Mouse (Mus musculus) A20 (cell line): ENCODE results near the gene Nubp2.
A peak's percentile ranks its signal among the peaks of the same experiment; 100 is the strongest.

ENCODE experiments used
- DNase-seq: peaks from one replicate; pipeline ENCODE4 v3.0.0-alpha.2; 2011; ENCODE audit warnings: low read depth, low spot score

Gene Nubp2

GRCm38 (mm10) chr17:24861785-24862184 is 24.4 kb downstream of the Nubp2 start:
- no peak for DNase-seq

GRCm38 (mm10) chr17:24860076-24860475 is 26.1 kb downstream of the Nubp2 start:
- DNase-seq, result no peak

- DNase-seq, result no peak
Measured at GRCm38 (mm10) chr17:24858967-24859366, 27.2 kb downstream of the Nubp2 start.

- no peak for DNase-seq
Measured at GRCm38 (mm10) chr17:24857831-24858470, 28.2 kb downstream of the Nubp2 start.

- no peak for DNase-seq
Measured at GRCm38 (mm10) chr17:24856589-24856988, 29.6 kb downstream of the Nubp2 start.

GRCm38 (mm10) chr17:24855838-24856464 is 30.2 kb downstream of the Nubp2 start:
- DNase-seq, result no peak

GRCm38 (mm10) chr17:24851381-24852125 is 34.6 kb downstream of the Nubp2 start:
- DNase-seq, result peak; percentile 13

- DNase-seq, result no peak
Measured at GRCm38 (mm10) chr17:24850773-24851127, 35.4 kb downstream of the Nubp2 start.

GRCm38 (mm10) chr17:24850065-24850772 is 35.9 kb downstream of the Nubp2 start, which contains the start of gene Fahd1:
Fahd1 (minus strand) TSS chr17:24850364.
- DNase-seq, result peak; percentile 99

DNA sequence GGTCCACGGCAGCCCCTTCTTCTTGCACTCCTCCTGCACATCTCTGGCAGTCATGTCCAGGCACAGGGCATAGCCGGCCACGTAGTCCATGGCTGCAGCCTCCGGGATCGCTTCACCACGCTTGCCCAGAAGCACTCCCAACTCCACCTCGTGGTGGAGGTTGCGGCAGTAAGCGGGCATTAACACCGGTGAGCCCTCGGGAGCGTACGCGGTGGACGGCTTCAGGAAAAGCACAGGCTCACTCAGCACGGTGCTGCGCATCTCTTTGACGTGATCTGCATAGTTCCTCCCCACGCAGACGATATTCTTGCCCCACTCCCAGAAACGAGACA is 36.5 kb downstream of the Nubp2 start:
- no peak for DNase-seq

DNA sequence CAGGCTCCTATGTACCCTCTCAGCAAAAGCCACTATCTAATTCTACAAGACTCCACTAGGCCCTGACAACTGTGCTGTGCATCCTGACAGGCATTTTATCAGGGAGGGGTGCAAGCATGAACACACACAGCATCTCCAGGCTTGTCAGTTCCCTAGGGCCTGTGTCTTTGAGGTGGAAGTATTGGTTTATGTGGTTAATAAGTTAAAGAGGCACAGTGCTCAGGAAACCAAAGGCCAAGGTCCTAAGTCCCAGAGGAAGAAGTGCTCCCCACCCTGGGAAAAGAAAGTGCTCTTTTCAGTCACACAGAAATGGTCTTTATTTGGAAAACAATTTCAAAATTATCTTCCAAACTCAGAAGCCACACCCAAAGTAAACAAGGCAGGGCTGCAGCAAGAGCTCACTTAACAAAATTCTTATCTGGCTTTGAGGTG is 37.5 kb downstream of the Nubp2 start:
- DNase-seq, result no peak

DNA sequence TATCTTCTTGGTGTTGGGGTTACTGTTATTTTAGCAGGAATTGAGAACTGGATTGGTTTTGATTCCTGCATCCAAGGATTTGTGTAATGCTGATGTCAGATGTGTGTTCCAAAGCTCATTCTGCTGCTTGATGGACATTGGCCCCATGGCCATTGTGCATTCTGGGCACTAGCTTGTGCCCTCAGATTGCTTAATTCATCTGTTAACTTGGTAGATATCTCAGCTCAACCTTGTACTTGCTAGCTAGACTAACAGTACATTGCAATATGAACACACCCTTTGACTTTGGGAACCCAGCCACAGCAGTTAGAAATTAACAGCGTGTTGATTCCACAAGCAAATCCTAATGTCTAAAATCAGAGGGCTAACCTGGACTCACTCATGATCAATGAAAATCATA is 38.8 kb downstream of the Nubp2 start:
- no peak for DNase-seq

DNA sequence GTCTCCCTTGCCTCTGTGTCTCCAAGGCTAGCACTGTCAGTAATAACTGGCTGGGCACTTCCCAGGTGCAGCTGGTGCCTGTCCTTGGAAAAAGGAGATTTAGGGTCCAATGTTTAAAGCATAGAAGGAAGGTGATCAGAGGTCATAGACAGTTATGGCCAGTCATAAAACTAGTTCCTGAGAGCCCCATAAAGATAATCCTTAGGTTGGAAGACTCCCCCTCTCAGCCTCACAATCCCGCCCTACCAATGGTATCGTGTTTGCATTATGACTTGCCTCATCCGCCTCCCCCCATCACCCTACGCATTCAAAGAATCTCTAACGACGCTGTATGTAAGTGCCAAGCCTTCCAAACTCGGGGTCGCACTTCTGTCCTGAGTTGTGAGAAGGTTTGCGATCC is 41.6 kb downstream of the Nubp2 start:
- no peak for DNase-seq

- DNase-seq, result peak; percentile 37
Measured at GRCm38 (mm10) chr17:24842631-24843030, 43.5 kb downstream of the Nubp2 start.

GRCm38 (mm10) chr17:24841133-24841532 is 45.0 kb downstream of the Nubp2 start:
- peak; percentile 36 for DNase-seq

DNA sequence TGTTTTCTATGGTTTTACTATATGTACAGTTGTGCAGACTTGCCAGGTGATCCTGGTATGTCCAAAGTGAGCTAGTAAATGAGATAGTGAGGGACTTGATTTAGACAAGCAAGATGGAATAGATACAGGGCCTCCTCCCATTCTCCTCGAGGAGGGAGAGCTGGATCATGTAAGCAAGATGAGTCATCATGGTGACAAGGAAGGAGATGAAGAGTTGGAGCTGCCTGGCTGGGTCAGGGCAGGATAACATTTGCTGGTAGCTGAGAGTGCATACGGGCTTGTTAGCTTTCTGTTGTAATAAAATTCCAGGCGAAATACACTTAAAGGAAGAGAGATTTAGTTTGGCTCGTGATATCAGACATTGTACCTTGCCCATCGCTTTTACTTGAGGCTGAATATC is 45.8 kb downstream of the Nubp2 start:
- no peak for DNase-seq

DNA sequence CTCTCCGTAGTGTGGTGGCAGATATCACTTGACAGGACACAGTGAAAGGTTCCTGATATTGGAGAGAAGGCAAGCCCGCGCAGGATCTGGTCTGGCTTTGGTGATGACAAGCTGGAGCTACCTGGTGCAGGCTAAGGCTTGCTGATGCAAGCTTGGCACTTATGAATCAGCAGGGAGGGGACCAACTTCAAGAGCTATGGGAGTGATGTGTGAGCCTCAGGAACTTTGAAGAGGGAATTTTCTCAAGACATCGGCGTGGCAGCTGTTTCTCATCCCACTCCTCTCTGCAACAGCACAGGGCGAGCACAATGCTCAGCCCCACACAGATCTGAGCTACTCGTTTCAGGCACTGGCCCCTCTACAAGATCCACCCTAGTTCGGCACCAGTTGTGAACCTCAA is 46.3 kb downstream of the Nubp2 start, which contains the start of gene Hagh:
TSS of gene Hagh (plus strand) at position 302 of the 400 bp plus-strand sequence.
- DNase-seq, result no peak
